Mouse (Mus musculus) lung, postnatal 0 days (tissue): ENCODE results near the gene Cd9.
A peak's percentile ranks its signal among the peaks of the same experiment; 100 is the strongest.

Experiments
- CTCF ChIP-seq: IDR thresholded peaks from 2 replicates; pipeline ENCODE4 v1.5.1; 2016; ENCODE audit warnings: antibody characterized with exemption, mild to moderate bottlenecking
- EP300 ChIP-seq: IDR thresholded peaks from 2 replicates; pipeline ENCODE4 v1.6.1; 2016; ENCODE audit warnings: antibody characterized with exemption, mild to moderate bottlenecking, control low read depth

- TF ChIP-seq EP300 (peak; percentile 61), CTCF (no peak)
These were observed 22.7 kb downstream of the Cd9 start for GRCm38 (mm10) chr6:125471921-125472320.
